Mouse (Mus musculus) heart, embryonic 13.5 days (tissue): ENCODE measurements around the gene Dscam. TPM values are rescaled to one million over a fixed set of nuclear protein-coding genes. Genes with fewer than 3 reads are reported as not detected.

ENCODE experiments used
- ATAC-seq: fragments of 200-750 bp; cut with Nextera tagmentation; 2 replicates; pipeline ENCODE4 v1.8.0; 2017; ENCODE audit warnings: moderate TSS enrichment; ENCODE audit not compliant: insufficient number of reproducible peaks, low FRiP score, low TSS enrichment; ENCODE audit errors: extremely low read depth
- H3K27ac ChIP-seq: fragments of 300-500 bp; sonication (generic); replicated peaks from 2 replicates; pipeline ENCODE4 v1.5.1; 2015; ENCODE audit warnings: moderate library complexity, mild to moderate bottlenecking, inconsistent platforms
- H3K27me3 ChIP-seq: fragments of 300-500 bp; sonication (generic); replicated peaks from 2 replicates; pipeline ENCODE4 v1.6.1; 2015; ENCODE audit warnings: mild to moderate bottlenecking, inconsistent platforms
- H3K36me3 ChIP-seq: fragments of 300-500 bp; sonication (generic); 2 replicates; pipeline ENCODE4 v1.6.1; 2015; ENCODE audit warnings: mild to moderate bottlenecking, inconsistent platforms
- H3K4me1 ChIP-seq: fragments of 300-500 bp; sonication (generic); 2 replicates; pipeline ENCODE4 v1.6.1; 2015; ENCODE audit warnings: inconsistent platforms
- H3K4me2 ChIP-seq: fragments of 300-500 bp; sonication (generic); 2 replicates; pipeline ENCODE4 v1.6.1; 2015; ENCODE audit warnings: inconsistent platforms, mild to moderate bottlenecking, moderate library complexity
- H3K4me3 ChIP-seq: fragments of 300-500 bp; sonication (generic); 2 replicates; pipeline ENCODE4 v1.5.1; 2015; ENCODE audit warnings: moderate library complexity, mild to moderate bottlenecking, inconsistent platforms
- H3K9ac ChIP-seq: fragments of 300-500 bp; sonication (generic); 2 replicates; pipeline ENCODE4 v1.6.1; 2015; ENCODE audit warnings: inconsistent platforms, mild to moderate bottlenecking, moderate library complexity
- H3K9me3 ChIP-seq: fragments of 300-500 bp; sonication (generic); 2 replicates; pipeline ENCODE4 v1.6.1; 2016; ENCODE audit warnings: inconsistent platforms
- WGBS: fragments of 180-500 bp; shearing (Covaris S2); methylation state at CpG from one replicate; pipeline ENCODE4 v1.1.7; 2015; ENCODE audit warnings: mixed read lengths; 5-methylcytosine and 5-hydroxymethylcytosine counted together
- polyA plus RNA-seq: library from polyadenylated mRNA; unstranded; fragments of >200 nt; fragmentation: Nextera tagmentation; extraction: Ambion mirVana; gene quantifications from 2 replicates; pipeline ENCODE4 v1.2.1, GENCODE M21; 2015

Dscam gene
- polyA plus RNA-seq, 1 experiment from 2014 or later = not detected

GRCm38 (mm10) chr16:96801650-96802237 is 368.8 kb downstream of the Dscam start:
- no peak overlapping the region for H3K9ac ChIP-seq
- no peaks in the 10 kb centered on the region for H3K9me3 ChIP-seq
- peaks cover 8% of the 10 kb centered on the region; the same call in 1 of the 2 replicates for H3K4me1 ChIP-seq
- H3K27me3 ChIP-seq = no peaks in the 10 kb centered on the region
- 79% methylated on average over 1 of the region's 1 CpGs for WGBS
- H3K4me3 ChIP-seq = no peak overlapping the region
- H3K36me3 ChIP-seq = no peaks in the 10 kb centered on the region
- H3K27ac ChIP-seq = no peak overlapping the region
- ATAC-seq = no peak
- H3K4me2 ChIP-seq = no peak overlapping the region

DNA sequence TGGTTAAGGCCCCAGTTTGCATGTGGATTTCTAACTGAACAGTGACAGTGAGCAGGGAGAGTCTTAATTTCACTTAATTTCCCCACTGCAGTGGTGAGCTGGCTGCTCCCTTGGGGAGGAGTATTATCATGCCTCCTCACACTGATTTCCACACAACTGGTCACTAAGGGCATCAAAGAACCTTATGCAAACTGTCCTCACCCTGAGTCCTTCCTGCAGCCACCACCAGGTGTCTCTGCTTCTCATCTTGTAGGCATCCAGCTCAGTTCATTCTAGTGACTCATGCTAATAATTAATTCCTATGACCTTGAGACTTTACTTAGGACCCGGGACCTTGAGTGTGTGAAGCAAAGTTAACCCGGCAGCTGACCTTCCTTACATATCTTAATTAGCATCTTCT is 375.1 kb downstream of the Dscam start:
- no peak overlapping the region for H3K4me3 ChIP-seq
- no peak overlapping the region for H3K27ac ChIP-seq
- H3K4me2 ChIP-seq = no peak overlapping the region
- no peak overlapping the region for H3K9ac ChIP-seq
- H3K27me3 ChIP-seq = peaks cover 4% of the 10 kb centered on the region; the same call in 1 of the 2 replicates
- H3K36me3 ChIP-seq = no peaks in the 10 kb centered on the region
- no peaks in the 10 kb centered on the region for H3K9me3 ChIP-seq
- H3K4me1 ChIP-seq = no peaks in the 10 kb centered on the region
- no peak for ATAC-seq
- 24% methylated on average over 2 of the region's 2 CpGs for WGBS

GRCm38 (mm10) chr16:96791307-96791706 is 379.2 kb downstream of the Dscam start:
- H3K27ac ChIP-seq = no peak overlapping the region
- peaks cover 4% of the 10 kb centered on the region; the same call in 1 of the 2 replicates for H3K27me3 ChIP-seq
- H3K9me3 ChIP-seq = no peaks in the 10 kb centered on the region
- no peaks in the 10 kb centered on the region for H3K36me3 ChIP-seq
- no peaks in the 10 kb centered on the region for H3K4me1 ChIP-seq
- no peak overlapping the region for H3K9ac ChIP-seq
- no peak for ATAC-seq
- no peak overlapping the region for H3K4me2 ChIP-seq
- no peak overlapping the region for H3K4me3 ChIP-seq
- WGBS = 27% methylated on average over 2 of the region's 2 CpGs

GRCm38 (mm10) chr16:96788286-96788685 is 382.3 kb downstream of the Dscam start:
- no peaks in the 10 kb centered on the region for H3K4me1 ChIP-seq
- H3K27ac ChIP-seq = no peak overlapping the region
- H3K4me3 ChIP-seq = no peak overlapping the region
- 71% methylated on average over 5 of the region's 5 CpGs for WGBS
- no peak overlapping the region for H3K9ac ChIP-seq
- H3K36me3 ChIP-seq = no peaks in the 10 kb centered on the region
- no peaks in the 10 kb centered on the region; the same call in 1 of the 2 replicates for H3K27me3 ChIP-seq
- H3K4me2 ChIP-seq = no peak overlapping the region
- ATAC-seq = no peak
- H3K9me3 ChIP-seq = no peaks in the 10 kb centered on the region

DNA sequence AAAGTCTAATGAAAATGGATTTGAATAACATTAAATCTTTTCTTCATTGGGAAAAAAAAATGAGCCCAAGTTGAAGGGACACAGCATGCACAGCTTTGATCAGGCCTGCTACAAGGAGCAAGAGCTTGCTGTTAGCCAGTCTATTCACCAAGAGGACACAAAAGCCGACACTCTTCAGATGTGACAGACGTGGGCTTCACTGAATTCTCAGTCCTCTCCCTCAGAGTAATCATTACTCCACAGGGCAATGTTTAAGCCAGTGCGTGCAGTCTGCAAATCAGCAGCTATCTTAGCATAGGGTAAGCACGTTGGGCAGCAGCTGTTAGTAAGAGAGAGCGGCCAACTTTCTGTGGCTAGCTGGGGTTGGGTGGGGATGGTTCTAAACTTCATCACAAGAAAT is 391.5 kb downstream of the Dscam start:
- Histone ChIP-seq H3K9ac (no peak overlapping the region), H3K4me1 (no peaks in the 10 kb centered on the region), H3K27ac (no peak overlapping the region), H3K27me3 (no peaks in the 10 kb centered on the region), H3K36me3 (no peaks in the 10 kb centered on the region), H3K4me3 (no peak overlapping the region), H3K9me3 (no peaks in the 10 kb centered on the region), H3K4me2 (no peak overlapping the region)
- WGBS = 56% methylated on average over 5 of the region's 5 CpGs
- ATAC-seq = no peak

DNA sequence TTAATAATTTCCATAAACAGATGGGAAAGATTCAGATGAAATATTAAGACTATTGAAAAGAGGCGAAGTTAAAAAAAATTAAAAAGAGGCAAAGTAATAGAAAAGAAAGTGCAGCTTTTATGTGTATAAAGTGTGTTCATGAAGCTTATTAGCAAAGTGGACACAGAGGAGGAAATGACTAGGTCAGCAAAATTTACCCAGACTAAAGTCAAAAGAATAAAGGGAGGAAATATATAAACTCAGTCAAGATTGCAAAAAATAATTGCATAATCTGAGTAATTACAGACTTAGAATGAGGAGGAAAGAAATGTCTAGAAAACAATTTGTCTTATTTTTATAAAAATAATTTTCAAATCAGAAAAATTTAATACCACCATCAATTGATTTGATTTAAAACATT is 396.3 kb downstream of the Dscam start:
- Histone ChIP-seq H3K9me3 (no peaks in the 10 kb centered on the region), H3K4me3 (no peak overlapping the region), H3K4me2 (no peak overlapping the region), H3K4me1 (no peaks in the 10 kb centered on the region), H3K27ac (no peak overlapping the region), H3K27me3 (no peaks in the 10 kb centered on the region), H3K9ac (no peak overlapping the region), H3K36me3 (no peaks in the 10 kb centered on the region)
- ATAC-seq = no peak
- WGBS = 75% methylated on average over 1 of the region's 1 CpGs

GRCm38 (mm10) chr16:96767985-96768384 is 402.6 kb downstream of the Dscam start:
- no peak overlapping the region for H3K27ac ChIP-seq
- H3K36me3 ChIP-seq = no peaks in the 10 kb centered on the region
- H3K4me2 ChIP-seq = no peak overlapping the region

GRCm38 (mm10) chr16:96767508-96767907 is 403.0 kb downstream of the Dscam start:
- H3K27me3 ChIP-seq = no peaks in the 10 kb centered on the region
- no peaks in the 10 kb centered on the region for H3K4me1 ChIP-seq
- no peak overlapping the region for H3K27ac ChIP-seq
- no peaks in the 10 kb centered on the region for H3K36me3 ChIP-seq
- H3K9me3 ChIP-seq = no peaks in the 10 kb centered on the region
- no peak overlapping the region for H3K4me3 ChIP-seq
- no peak for ATAC-seq
- H3K4me2 ChIP-seq = no peak overlapping the region
- WGBS = 45% methylated on average over 4 of the region's 4 CpGs
- no peak overlapping the region for H3K9ac ChIP-seq

More at GRCm38 (mm10) chr16:96767985-96768384, 402.6 kb downstream of the Dscam start:
- 40% methylated on average over 3 of the region's 3 CpGs for WGBS
- Histone ChIP-seq H3K4me1 (no peaks in the 10 kb centered on the region), H3K4me3 (no peak overlapping the region), H3K27me3 (no peaks in the 10 kb centered on the region), H3K9me3 (no peaks in the 10 kb centered on the region), H3K9ac (no peak overlapping the region)
- no peak for ATAC-seq

- Histone ChIP-seq H3K4me3 (no peak overlapping the region), H3K4me1 (peaks cover 17% of the 10 kb centered on the region), H3K27ac (no peak overlapping the region), H3K36me3 (no peaks in the 10 kb centered on the region), H3K27me3 (peaks cover 10% of the 10 kb centered on the region; the same call in 1 of the 2 replicates), H3K9me3 (no peaks in the 10 kb centered on the region), H3K9ac (no peak overlapping the region), H3K4me2 (peak overlapping the region; percentile 40)
- 22% methylated on average over 12 of the region's 12 CpGs for WGBS
- ATAC-seq = no peak
These were observed 409.3 kb downstream of the Dscam start for GRCm38 (mm10) chr16:96761225-96761624.

DNA sequence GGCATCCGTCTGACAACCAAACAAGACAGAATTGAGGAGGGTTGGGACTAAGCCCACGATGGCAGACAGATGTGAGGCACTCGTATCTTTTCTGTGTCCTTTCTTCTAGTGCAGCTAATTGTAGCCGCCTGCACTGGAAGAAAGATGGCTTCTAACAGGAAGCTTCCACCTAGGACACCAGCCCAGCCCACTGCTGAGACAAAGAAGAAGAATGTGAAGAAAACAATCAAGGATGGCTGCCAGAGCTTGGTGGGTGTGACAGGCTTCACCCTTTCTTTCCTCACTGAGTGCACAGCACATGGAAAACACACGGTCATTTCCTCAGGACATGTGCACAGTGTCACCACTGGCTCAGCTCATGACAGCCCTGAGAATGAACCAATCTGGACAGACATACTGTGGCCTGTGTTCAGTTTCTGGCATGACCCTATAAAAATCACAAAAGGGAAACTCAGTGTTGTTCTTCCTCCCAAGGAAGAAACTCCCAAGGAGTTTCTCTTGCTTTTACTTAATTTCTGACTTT is 411.4 kb downstream of the Dscam start:
- Histone ChIP-seq H3K36me3 (no peaks in the 10 kb centered on the region), H3K9me3 (no peaks in the 10 kb centered on the region), H3K27me3 (peaks cover 18% of the 10 kb centered on the region; the same call in 1 of the 2 replicates), H3K4me3 (no peak overlapping the region), H3K4me2 (no peak overlapping the region), H3K9ac (no peak overlapping the region), H3K27ac (peak overlapping the region; percentile 39; the same call in 1 of the 2 replicates), H3K4me1 (peaks cover 17% of the 10 kb centered on the region)
- WGBS = 53% methylated on average over 5 of the region's 5 CpGs
- ATAC-seq = no peak

DNA sequence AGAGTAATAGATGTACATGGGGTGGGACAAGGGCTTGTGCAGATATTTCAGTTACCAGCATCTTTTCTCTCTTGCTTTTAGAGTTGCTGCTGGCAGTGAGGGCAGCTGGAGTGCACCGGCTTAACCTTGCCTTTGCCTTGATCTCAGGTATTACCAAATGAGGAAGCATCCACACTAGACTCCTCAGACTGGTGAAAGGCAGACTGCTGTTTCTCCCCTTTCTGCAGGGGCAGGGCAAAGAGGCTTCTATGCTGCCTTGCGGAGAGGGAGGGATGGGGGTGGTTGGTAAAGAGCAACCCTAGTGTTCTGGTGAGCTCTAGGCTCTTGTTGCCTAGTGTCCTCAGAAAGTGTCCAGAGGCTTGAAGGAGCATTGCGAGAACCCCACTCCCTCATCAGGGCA is 412.2 kb downstream of the Dscam start:
- H3K9ac ChIP-seq = no peak overlapping the region
- ATAC-seq = no peak
- H3K4me2 ChIP-seq = no peak overlapping the region
- 70% methylated on average over 3 of the region's 3 CpGs for WGBS
- peaks cover 17% of the 10 kb centered on the region for H3K4me1 ChIP-seq
- no peak overlapping the region for H3K4me3 ChIP-seq
- H3K27ac ChIP-seq = no peak overlapping the region
- no peaks in the 10 kb centered on the region for H3K36me3 ChIP-seq
- peaks cover 18% of the 10 kb centered on the region; the same call in 1 of the 2 replicates for H3K27me3 ChIP-seq
- no peaks in the 10 kb centered on the region for H3K9me3 ChIP-seq
